Mouse (Mus musculus) adrenal gland, postnatal 4 days (tissue): ENCODE data around the gene Alox5ap. TPM values are rescaled to one million over a fixed set of nuclear protein-coding genes. Genes with fewer than 3 reads are reported as not detected.

Experiments used
- DNase-seq, 2 experiments: peaks; one replicate each; pipeline ENCODE4 v3.0.0; 2021 to 2022; ENCODE audit warnings: low spot score in 2 of 2, mixed read lengths in 2 of 2
- total RNA-seq, 2 experiments: library from RNA; stranded (reverse); gene quantifications; 2 replicates each; pipeline ENCODE4 v1.2.3; 2021

Gene Alox5ap
- total RNA-seq, 2 experiments from 2014 or later: 9.6 to 12.8 TPM

GRCm38 (mm10) chr5:149257518-149258281, 6.9 kb upstream of the Alox5ap start:
- no peak for DNase-seq

- no peak for DNase-seq
These were observed 5.5 kb upstream of the Alox5ap start for GRCm38 (mm10) chr5:149259093-149259492.

GRCm38 (mm10) chr5:149261449-149261848, 3.1 kb upstream of the Alox5ap start:
- DNase-seq: no peak

GRCm38 (mm10) chr5:149261866-149262265, 2.7 kb upstream of the Alox5ap start:
- DNase-seq: no peak

GRCm38 (mm10) chr5:149264878-149265279, 312 bp downstream of the Alox5ap start:
- DNase-seq: no peak

GRCm38 (mm10) chr5:149266761-149267221, 2.2 kb downstream of the Alox5ap start:
- no peak for DNase-seq

- no peak for DNase-seq
These were observed 2.9 kb downstream of the Alox5ap start for GRCm38 (mm10) chr5:149267493-149267892.

- no peak for DNase-seq
These were observed 6.7 kb downstream of the Alox5ap start for GRCm38 (mm10) chr5:149271291-149271690.

GRCm38 (mm10) chr5:149272535-149272934, 8.0 kb downstream of the Alox5ap start:
- no peak for DNase-seq

- DNase-seq: no peak
These were observed 10.0 kb downstream of the Alox5ap start for GRCm38 (mm10) chr5:149274390-149275104.

GRCm38 (mm10) chr5:149275105-149275494, 10.5 kb downstream of the Alox5ap start:
- no peak for DNase-seq

GRCm38 (mm10) chr5:149277529-149277928, 13.0 kb downstream of the Alox5ap start:
- DNase-seq: no peak

GRCm38 (mm10) chr5:149279273-149279844, 14.8 kb downstream of the Alox5ap start:
- no peak for DNase-seq

- no peak for DNase-seq
These were observed 18.4 kb downstream of the Alox5ap start for GRCm38 (mm10) chr5:149283009-149283408.

GRCm38 (mm10) chr5:149283821-149284220, 19.3 kb downstream of the Alox5ap start:
- no peak for DNase-seq

GRCm38 (mm10) chr5:149286021-149286420, 21.5 kb downstream of the Alox5ap start:
- DNase-seq: no peak

- no peak for DNase-seq
These were observed 22.8 kb downstream of the Alox5ap start for GRCm38 (mm10) chr5:149287148-149288038.

- no peak for DNase-seq
These were observed 26.7 kb downstream of the Alox5ap start for GRCm38 (mm10) chr5:149291266-149291665.

GRCm38 (mm10) chr5:149293071-149293470, 28.5 kb downstream of the Alox5ap start:
- no peak for DNase-seq

- no peak for DNase-seq
These were observed 32.2 kb downstream of the Alox5ap start for GRCm38 (mm10) chr5:149296808-149297207.

GRCm38 (mm10) chr5:149297464-149297863, 32.9 kb downstream of the Alox5ap start:
- DNase-seq: no peak
